Mouse (Mus musculus): ENCODE data around the gene Dcaf5.

GRCm38 (mm10) chr12:80427683-80428082, 8.7 kb downstream of the Dcaf5 start:
- no peak for TF ChIP-seq POLR2A (IDR thresholded peaks at IDR 0.05; ENCODE audit: extremely low read depth, insufficient read depth, low read length)
- no peak for TF ChIP-seq CTCF (IDR thresholded peaks at IDR 0.05; ENCODE audit: low read depth, low read length)

All from liver, adult 2 months (tissue).